Mouse (Mus musculus) adrenal gland, adult (tissue): ENCODE results near the gene Il1r1.

Experiments
- DNase-seq, 2 experiments: peaks; one replicate each; pipeline ENCODE4 v3.0.0; 2022 to 2023; ENCODE audit warnings: low spot score in 1 of 2; ENCODE audit not compliant: inconsistent age in 2 of 2

The Il1r1 gene

DNA sequence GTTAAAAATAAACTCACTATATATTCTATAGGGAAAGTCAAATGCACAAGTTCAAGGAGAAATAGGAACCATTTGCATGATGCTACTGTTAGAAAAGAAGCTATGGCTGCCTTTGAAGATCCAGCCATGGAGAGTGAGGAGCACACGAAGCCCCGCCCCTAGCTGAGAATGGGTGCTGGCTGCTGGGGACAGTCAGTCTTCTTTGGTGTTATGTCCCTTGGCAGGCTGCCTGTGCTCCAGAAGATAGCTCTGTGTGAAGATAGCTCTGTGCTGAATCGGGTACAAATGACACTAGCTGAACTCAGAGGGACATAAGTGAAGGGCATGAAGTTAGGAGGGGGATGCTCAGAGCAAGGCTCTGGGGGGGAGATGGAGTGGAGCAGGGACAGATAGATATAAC, 86.2 kb downstream of the Il1r1 start:
- no peak for DNase-seq

GRCm38 (mm10) chr1:40311625-40312024, 86.7 kb downstream of the Il1r1 start:
- no peak for DNase-seq

GRCm38 (mm10) chr1:40314016-40314415, 89.1 kb downstream of the Il1r1 start:
- no peak for DNase-seq

GRCm38 (mm10) chr1:40317657-40318056, 92.8 kb downstream of the Il1r1 start:
- DNase-seq, result no peak

DNA sequence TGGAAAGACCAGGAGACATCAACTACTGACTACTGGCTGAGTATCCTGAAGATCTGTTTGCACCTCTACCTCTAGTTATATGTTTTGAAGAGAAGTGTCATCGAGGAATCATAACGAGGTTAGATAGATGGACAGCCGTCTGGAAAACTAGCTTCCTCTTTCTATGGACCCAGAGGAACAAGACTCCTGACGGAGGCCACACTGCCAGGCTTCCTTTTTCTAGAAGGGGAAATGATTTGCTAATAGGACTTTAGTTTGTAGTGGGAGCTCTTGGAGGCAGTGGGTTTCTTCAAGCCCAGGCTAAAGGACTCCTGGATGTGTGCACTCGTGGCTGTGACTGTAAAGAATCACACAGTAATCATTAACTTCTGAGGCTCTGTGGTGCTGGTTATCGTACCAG, 96.9 kb downstream of the Il1r1 start:
- DNase-seq, result no peak

DNA sequence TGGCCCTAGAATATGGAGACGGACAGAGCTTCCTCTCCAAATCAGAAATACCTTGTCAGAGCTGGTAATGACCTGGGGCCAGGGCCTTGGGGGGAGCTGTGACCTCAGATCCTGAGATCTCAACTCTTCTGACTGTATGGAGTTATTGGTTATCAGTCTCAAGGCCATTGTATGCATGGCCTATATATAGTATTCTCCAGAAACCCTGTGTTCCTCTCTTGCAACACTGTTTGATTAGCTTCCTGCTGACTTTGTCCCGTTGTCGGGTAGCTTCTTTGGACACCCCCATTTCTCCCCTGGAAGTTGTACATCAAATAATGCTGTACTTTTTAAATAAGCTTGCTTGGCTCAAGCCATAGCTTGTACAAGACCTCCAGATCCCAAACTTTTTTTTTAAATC, 97.7 kb downstream of the Il1r1 start:
- no peak for DNase-seq

GRCm38 (mm10) chr1:40324457-40324856, 99.6 kb downstream of the Il1r1 start, which contains the start of gene Il1rl2:
TSS of gene Il1rl2 (plus strand) at chr1:40324610.
- DNase-seq, result no peak

GRCm38 (mm10) chr1:40324955-40325702, 100.2 kb downstream of the Il1r1 start:
- DNase-seq, result peak in 1 of 2 experiments; percentile 30

- DNase-seq, result no peak
Measured at GRCm38 (mm10) chr1:40325711-40326327, 100.9 kb downstream of the Il1r1 start.

DNA sequence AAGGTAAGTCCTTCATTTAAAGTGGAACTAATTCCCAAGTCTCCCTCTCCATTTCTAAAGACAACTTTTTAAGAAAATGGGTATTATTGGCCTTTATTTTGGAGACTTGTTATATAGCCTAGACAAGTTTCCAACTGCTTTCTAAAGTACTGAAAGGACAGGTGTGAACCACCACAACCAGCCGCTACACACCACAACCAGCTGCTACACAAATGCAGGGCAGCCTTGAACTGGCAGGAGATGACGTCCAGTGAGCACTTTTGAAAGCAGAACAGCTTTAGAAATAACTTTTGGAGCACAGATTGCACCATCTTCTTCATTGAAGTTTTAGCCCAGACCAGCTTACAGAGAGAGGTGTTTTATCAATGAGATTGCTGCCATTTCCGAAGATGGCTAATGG, 102.7 kb downstream of the Il1r1 start:
- DNase-seq, result no peak

DNA sequence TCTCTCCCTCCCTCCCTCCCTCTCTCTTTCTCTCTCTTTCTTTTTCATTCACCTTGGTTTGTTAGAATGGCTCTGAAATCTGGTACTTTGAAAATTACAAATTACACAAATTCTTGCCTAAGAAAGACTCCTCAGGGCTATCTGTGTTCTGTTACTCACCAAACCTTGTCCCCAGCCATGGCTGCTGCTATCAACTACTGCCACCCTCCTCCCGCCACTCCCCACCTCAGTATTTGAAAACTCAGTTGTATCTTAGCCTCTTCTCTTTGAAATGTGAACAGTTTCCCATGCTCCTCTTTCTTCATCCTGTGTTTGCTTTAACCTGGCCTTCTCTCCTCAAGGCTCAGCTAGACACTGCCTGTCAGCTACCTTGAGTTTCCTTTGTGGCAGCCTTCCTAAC, 104.6 kb downstream of the Il1r1 start:
- no peak for DNase-seq

- DNase-seq, result no peak
Measured at GRCm38 (mm10) chr1:40330181-40330580, 105.3 kb downstream of the Il1r1 start.

GRCm38 (mm10) chr1:40339346-40339745, 114.5 kb downstream of the Il1r1 start:
- peak; percentile 5 to 38 for DNase-seq

DNA sequence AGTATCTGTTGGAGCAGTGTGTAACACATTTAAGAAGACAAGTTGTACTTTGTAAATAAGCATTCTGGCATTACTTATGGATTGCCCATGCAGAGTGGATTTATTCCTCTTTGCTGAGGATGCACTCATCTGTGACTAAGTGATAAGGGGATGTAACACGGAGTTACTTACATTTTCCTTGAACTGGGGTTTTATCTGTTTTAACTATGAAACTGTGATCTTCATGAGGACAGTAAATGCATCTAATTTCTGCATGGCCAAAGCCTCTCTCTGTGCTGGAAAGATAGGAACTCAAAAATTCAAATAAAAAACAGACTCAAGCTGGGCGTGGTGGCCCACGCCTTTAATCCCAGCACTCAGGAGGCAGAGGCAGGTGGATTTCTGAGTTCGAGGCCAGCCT, 115.2 kb downstream of the Il1r1 start:
- DNase-seq, result no peak

GRCm38 (mm10) chr1:40352158-40352903, 127.5 kb downstream of the Il1r1 start:
- DNase-seq, result no peak

DNA sequence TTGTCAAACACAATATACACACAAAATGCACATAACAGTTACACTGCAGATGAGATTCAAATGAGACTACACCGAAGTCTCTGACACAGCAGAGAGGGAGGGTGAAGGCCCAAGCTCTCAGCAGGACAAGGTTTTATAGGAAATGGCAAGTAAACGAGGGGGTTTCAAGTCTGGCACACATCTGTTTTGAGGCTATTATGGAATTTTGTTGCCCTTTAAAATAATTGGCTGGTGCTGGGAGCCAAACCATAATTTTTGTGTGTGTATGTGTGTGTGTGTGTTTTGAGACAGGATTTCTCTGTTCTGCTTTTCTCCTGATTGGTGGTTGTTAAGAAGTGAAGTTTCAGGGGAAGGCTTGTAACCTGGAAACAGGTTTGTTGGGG, 128.0 kb downstream of the Il1r1 start:
- no peak for DNase-seq

DNA sequence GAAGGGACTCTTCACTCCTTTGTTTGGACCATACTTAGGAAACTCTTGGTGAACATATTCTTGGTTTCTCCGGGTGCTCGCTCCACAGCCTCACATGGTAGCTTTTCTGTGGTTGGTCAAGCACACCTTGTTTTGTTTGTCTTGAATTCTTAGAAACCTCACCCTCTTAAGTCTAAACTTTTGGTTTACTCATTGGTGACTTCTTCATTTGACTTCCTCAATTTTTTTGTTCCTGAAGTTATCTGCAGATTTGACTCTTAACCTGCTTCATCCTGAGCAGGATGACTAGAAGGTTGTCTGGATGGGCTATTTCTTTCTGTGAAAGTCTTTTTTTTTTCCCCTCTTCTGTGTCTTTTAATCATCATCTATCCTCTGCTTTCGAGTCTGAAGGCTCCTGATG, 129.8 kb downstream of the Il1r1 start:
- DNase-seq, result no peak

- no peak for DNase-seq
Measured at GRCm38 (mm10) chr1:40355431-40355843, 130.6 kb downstream of the Il1r1 start.

GRCm38 (mm10) chr1:40355904-40356521, 131.1 kb downstream of the Il1r1 start:
- peak in 1 of 2 experiments; percentile 6 for DNase-seq

GRCm38 (mm10) chr1:40357921-40358320, 133.0 kb downstream of the Il1r1 start:
- DNase-seq, result no peak

GRCm38 (mm10) chr1:40358351-40358750, 133.5 kb downstream of the Il1r1 start:
- no peak for DNase-seq
